Mouse (Mus musculus) midbrain, embryonic 11.5 days (tissue): ENCODE data around the gene Hoxa6. TPM values are rescaled to one million over a fixed set of nuclear protein-coding genes. Genes with fewer than 3 reads are reported as not detected.
A peak's percentile ranks its signal among the peaks of the same experiment; 100 is the strongest.

Experiments used
- ATAC-seq: fragments of 200-750 bp; cut with Nextera tagmentation; 2 replicates; pipeline ENCODE4 v1.8.0; 2017; ENCODE audit warnings: moderate TSS enrichment, moderate library complexity; ENCODE audit not compliant: low FRiP score
- DNase-seq: peaks from one replicate; pipeline ENCODE4 v3.0.0; 2015; ENCODE audit warnings: low spot score; ENCODE audit errors: missing footprints
- H3K27ac ChIP-seq: fragments of 300-500 bp; sonication (generic); 2 replicates; pipeline ENCODE4 v1.5.1; 2014; ENCODE audit warnings: low read depth, low read length
- H3K27me3 ChIP-seq: fragments of 300-500 bp; sonication (generic); 2 replicates; pipeline ENCODE4 v1.6.1; 2014; ENCODE audit warnings: mild to moderate bottlenecking, low read length, moderate library complexity, mixed read lengths; ENCODE audit not compliant: control insufficient read depth, insufficient read depth
- H3K36me3 ChIP-seq: fragments of 300-500 bp; sonication (generic); 2 replicates; pipeline ENCODE4 v1.6.1; 2014; ENCODE audit warnings: mild to moderate bottlenecking, low read length, moderate library complexity, mixed read lengths; ENCODE audit not compliant: control insufficient read depth, insufficient read depth
- H3K4me1 ChIP-seq: fragments of 300-500 bp; sonication (generic); 2 replicates; pipeline ENCODE4 v1.6.1; 2014; ENCODE audit warnings: low read length; ENCODE audit not compliant: control insufficient read depth, insufficient read depth
- H3K4me2 ChIP-seq: fragments of 300-500 bp; sonication (generic); 2 replicates; pipeline ENCODE4 v1.6.1; 2014; ENCODE audit warnings: mild to moderate bottlenecking, moderate library complexity
- H3K4me3 ChIP-seq: fragments of 300-500 bp; sonication (generic); 2 replicates; pipeline ENCODE4 v1.5.1; 2014; ENCODE audit warnings: low read depth, low read length
- H3K9ac ChIP-seq: fragments of 300-500 bp; sonication (generic); 2 replicates; pipeline ENCODE4 v1.6.1; 2014; ENCODE audit warnings: low read length
- H3K9me3 ChIP-seq: fragments of 300-500 bp; sonication (generic); 2 replicates; pipeline ENCODE4 v1.6.1; 2016; ENCODE audit warnings: low read length; ENCODE audit not compliant: control insufficient read depth
- WGBS: fragments of 180-500 bp; shearing (Covaris S2); extraction: QIAGEN DNeasy Blood & Tissue Kit; methylation state at CpG from one replicate; pipeline ENCODE4 v1.1.7; 2014; 5-methylcytosine and 5-hydroxymethylcytosine counted together
- polyA plus RNA-seq: library from polyadenylated mRNA; unstranded; fragments of >200 nt; fragmentation: Nextera tagmentation; extraction: Ambion mirVana; gene quantifications from 2 replicates; pipeline ENCODE4 v1.2.1, GENCODE M21; 2014

Hoxa6 gene
- polyA plus RNA-seq, 1 experiment from 2014 or later: not detected

DNA sequence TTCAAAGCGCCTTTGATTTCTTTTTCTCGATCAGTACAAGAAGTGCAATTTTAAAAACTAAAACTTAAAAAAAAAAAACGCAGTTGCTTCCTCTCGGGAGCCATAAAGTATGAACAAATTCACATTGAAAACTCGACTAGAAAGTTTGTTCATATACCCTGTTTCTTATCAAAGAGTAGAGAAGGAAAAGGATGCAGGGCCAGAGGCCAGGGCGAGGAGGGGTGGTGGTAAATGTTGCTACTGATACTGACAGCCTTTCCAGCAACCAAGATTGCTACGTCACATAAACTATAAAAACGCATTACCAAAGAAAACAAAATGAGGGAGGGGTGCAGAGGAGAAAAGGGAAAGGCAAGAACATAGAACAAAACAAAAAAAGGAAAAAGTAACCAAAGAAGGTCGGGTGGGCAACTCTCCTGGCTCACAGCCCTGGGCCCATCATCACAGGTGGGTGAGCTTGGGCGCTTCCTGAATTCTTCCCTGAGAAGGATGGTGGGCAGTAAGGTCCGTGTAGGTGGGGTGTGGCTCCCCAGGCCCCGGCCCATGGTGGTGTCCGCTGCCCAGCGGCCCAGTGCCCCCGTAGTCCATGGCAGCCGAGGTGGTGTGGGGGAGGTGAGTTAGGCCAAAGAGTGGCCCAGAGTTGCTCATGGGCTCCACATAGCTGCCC, 38.9 kb downstream of the Hoxa6 start:
- Histone ChIP-seq H3K27me3 (peaks cover 97% of the 10 kb centered on the region), H3K27ac (no peak overlapping the region), H3K4me1 (peaks cover 3% of the 10 kb centered on the region; the same call in 1 of the 2 replicates), H3K36me3 (no peaks in the 10 kb centered on the region), H3K4me3 (no peak overlapping the region), H3K9ac (no peak overlapping the region), H3K9me3 (no peaks in the 10 kb centered on the region), H3K4me2 (no peak overlapping the region)
- DNase-seq (no peak), ATAC-seq (no peak)
- WGBS: 4% methylated on average over 16 of the region's 16 CpGs

DNA sequence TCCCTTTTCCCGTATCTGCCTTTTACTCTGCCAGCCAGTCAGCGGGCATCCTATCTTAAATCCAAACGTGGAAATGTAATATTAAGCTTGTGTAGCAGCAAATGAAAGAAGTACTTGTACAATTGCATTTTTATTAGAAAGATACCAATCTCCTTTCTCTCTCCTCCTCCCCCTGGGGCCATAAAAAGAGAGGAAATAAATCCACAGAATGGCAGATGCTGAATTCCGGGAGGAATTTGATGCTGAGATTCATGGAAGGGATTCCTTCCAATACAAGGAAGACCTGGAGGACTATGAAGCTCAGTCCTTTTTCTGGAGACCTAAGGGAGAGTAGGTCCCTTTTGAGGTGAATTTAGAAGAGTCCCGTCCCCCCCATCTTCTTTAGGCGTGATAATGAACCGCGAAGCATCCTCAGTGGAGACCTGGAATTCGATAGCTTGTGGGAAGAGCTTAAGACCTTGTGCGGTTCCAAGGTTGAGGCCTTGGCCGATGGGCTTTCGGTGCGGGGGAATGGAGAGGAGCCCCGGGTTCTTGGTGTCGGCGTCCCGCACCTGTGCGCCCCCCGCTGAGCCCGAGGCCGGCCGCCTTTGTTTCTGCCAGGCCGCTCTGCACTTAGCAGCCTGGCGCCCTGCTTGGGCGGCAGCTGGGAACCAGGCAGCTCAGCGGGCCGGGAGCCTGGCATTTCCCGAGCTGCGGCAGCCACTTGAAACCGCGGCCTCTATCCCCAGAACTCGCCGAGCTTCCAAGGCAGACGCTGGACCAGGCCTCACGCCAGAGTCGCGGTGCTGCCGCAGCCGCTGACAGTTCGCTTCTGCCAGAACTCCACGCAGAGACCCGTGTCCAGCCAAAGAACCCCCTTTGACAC, 40.1 kb downstream of the Hoxa6 start:
- no peak overlapping the region for H3K4me3 ChIP-seq
- peaks cover 3% of the 10 kb centered on the region; the same call in 1 of the 2 replicates for H3K4me1 ChIP-seq
- H3K36me3 ChIP-seq: no peaks in the 10 kb centered on the region
- no peaks in the 10 kb centered on the region for H3K9me3 ChIP-seq
- H3K27me3 ChIP-seq: peaks cover 99% of the 10 kb centered on the region
- no peak for DNase-seq
- no peak overlapping the region for H3K4me2 ChIP-seq
- no peak for ATAC-seq
- no peak overlapping the region for H3K27ac ChIP-seq
- WGBS: under 1% methylated on average over 42 of the region's 42 CpGs
- H3K9ac ChIP-seq: no peak overlapping the region

DNA sequence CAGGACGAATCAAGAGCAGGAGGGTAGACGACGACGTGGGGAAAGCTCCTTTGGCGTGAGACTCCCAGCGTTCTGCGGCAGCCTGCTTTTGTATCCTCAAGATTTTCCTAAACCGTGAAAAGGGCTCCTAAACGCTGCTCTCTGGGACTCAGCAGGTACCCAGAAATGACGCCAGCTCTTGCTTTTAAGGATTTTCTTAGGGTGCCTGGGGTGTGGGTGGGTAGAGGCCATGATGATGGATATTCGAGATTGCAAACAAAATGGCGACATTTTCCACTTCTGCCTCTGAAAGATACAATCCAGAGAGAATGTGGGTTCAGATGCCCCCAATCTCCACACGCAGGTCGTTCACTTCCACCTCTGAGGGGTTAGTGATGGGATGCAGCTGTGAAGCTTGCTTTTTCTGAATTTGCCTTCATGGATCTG, 40.8 kb downstream of the Hoxa6 start:
- no peak for DNase-seq
- no peak for ATAC-seq
- peaks cover 99% of the 10 kb centered on the region for H3K27me3 ChIP-seq

DNA sequence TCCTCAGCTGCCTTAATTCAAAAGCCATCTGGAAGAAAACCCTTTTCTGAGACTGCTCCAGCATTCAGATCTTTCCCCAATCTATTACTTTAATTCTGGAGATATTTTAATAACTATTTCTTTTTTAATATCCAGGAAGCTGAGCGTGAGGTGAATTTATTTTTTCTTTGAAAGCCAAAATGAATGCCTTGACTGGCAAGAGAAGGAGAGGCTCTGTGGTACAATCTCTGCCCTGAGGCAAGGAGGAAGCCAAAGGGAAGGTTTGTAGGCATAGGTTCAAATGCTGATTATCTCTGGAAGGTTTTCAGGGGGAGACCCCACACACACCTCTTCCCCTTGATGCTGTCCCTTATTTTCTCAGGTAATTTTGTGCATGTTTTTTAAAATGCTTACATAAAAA, 41.3 kb downstream of the Hoxa6 start:
- ATAC-seq (no peak), DNase-seq (no peak)
- Histone ChIP-seq H3K27me3 (peaks cover 97% of the 10 kb centered on the region), H3K4me2 (no peak overlapping the region), H3K27ac (no peak overlapping the region), H3K9me3 (no peaks in the 10 kb centered on the region), H3K9ac (no peak overlapping the region), H3K4me3 (no peak overlapping the region), H3K36me3 (no peaks in the 10 kb centered on the region), H3K4me1 (no peaks in the 10 kb centered on the region)
- 8% methylated on average over 1 of the region's 1 CpGs for WGBS

More for the DNA sequence above, 40.8 kb downstream of the Hoxa6 start:
- peaks cover 3% of the 10 kb centered on the region; the same call in 1 of the 2 replicates for H3K4me1 ChIP-seq
- no peak overlapping the region for H3K4me2 ChIP-seq
- no peak overlapping the region for H3K9ac ChIP-seq
- H3K36me3 ChIP-seq: no peaks in the 10 kb centered on the region
- H3K9me3 ChIP-seq: no peaks in the 10 kb centered on the region
- H3K27ac ChIP-seq: no peak overlapping the region
- H3K4me3 ChIP-seq: no peak overlapping the region
- WGBS: 1% methylated on average over 14 of the region's 14 CpGs

DNA sequence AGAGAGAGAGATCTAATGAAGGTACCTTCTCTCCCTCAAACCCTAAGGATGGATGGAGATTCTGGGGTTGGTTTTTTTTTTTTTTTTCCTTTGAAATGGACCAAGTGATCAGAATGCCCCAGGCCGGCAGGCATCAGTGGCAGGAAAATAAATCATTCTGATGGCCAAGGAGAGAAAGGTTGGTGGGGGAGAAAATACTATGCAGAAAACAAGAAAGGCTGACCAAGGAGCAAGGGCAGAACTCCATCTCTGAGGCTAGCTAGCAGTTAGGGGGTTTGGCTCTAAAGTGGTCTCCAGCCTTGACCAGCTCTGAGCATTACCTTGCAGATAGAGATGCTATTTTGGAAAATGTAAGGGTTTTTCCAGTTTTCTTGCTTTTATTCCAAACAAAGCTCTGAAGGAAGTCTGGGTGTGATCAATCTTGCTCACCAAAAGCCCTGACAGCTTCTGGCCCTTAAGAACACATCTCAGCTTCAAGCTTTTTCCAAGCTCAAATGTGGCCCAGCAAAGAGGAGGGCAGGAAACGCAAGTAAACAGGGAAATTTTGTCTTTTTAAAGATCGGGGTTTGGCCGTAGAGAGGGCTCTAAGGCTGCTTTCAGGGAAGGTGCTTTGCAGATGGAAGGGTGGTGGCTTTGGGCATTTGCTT, 42.0 kb downstream of the Hoxa6 start:
- DNase-seq: no peak
- H3K9ac ChIP-seq: no peak overlapping the region
- H3K4me3 ChIP-seq: no peak overlapping the region
- H3K27ac ChIP-seq: no peak overlapping the region
- H3K4me2 ChIP-seq: no peak overlapping the region
- no peaks in the 10 kb centered on the region for H3K36me3 ChIP-seq
- no peaks in the 10 kb centered on the region for H3K9me3 ChIP-seq
- WGBS: 4% methylated on average over 4 of the region's 4 CpGs
- no peak for ATAC-seq
- H3K4me1 ChIP-seq: no peaks in the 10 kb centered on the region
- peaks cover 97% of the 10 kb centered on the region for H3K27me3 ChIP-seq

DNA sequence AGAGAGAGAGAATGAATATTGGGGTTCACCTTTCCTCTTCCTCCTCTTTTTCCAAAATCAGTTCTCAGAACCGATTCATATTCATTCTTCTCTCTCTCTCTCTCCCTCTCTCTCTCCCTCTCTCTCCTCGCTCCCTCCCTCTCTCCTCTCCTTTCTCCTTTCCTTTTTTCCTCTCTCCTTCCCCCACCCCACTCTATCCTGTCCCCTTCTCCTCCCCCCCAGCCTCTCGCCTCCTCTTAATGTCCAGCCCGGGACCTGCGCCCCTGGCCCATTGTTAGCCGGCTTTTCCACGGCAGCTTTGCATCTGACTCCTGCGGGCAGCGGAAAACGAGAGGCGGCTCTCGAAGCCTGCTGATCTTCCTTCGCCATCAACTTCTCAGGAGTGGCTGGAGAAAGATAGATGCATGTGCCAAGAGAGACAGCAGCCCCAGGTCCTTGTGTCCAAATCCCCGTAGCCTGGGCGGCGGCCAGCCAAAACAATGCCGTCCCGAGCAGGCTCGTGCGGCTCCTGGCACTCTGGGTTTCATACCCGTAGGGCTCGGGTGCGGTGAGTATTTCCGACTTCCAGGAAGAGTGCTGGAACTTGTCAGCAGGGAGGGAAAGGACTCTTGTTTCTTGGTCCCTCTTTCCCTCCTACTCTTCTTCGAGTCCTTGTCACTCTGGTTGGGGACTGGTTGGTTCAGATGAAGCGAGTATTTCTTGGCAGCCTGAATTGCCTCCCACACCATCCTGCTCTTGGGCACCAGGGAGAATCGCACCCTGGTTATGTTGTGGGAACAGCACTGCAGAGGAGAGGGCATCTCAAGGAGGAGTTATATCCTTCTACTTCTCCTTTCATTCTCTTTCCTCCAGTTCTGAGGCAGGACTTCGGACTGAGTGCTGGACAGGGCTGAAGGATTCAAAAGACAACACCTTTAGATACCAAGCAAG, 42.8 kb downstream of the Hoxa6 start:
- Histone ChIP-seq H3K9ac (no peak overlapping the region), H3K4me3 (no peak overlapping the region), H3K27me3 (peaks cover 96% of the 10 kb centered on the region), H3K36me3 (no peaks in the 10 kb centered on the region), H3K9me3 (no peaks in the 10 kb centered on the region), H3K4me1 (no peaks in the 10 kb centered on the region), H3K27ac (no peak overlapping the region), H3K4me2 (no peak overlapping the region)
- ATAC-seq (no peak), DNase-seq (peak; percentile 96)
- WGBS: under 1% methylated on average over 28 of the region's 28 CpGs

DNA sequence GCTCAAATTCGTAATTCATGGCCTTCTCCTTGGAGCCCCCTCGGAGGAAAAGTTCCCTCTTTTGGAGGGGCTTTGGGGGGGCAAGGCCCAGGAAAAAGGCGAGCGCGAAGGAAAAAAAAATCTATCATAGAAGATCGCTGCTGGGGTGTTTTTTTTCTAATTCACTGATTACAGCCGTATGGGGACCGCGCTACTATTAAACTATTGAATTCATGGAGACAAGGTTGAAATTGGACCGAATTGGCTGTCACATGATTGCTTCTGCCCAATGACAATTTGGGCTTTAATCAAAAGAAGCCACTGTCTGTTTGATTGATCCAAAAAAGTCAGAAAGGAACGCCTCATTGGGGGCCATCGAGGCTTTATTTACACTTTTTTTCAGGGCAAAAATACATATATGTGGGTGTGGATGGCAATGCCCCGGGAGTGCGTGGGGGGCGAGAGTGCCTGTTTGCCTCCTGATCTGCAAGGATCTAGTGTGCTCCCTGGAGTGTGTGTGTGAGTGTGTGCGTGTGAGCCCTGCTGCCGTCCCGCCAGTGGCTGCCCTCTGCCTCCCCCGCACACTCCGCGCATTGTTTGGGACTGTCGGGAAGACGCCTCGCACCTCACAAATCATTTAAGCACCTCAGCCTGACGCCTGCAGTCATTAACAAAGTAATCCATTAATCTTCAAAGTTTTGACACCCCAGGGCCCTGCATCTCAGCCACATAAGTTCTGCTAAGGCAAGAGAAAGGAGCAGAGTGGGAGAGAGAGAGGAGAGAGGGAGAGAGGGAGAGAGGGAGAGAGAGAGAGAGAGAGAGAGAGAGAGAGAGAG, 43.7 kb downstream of the Hoxa6 start, which contains the start of gene Hoxa2:
Gene Hoxa2, minus strand, starts transcription at position 206 of the 815 bp plus-strand sequence.
- Histone ChIP-seq H3K9ac (no peak within 1 kb of the TSS), H3K9me3 (no peaks in the 10 kb centered on the region), H3K4me1 (no peaks in the 10 kb centered on the region), H3K4me2 (no peak within 1 kb of the TSS), H3K27me3 (peaks cover 96% of the 10 kb centered on the region), H3K27ac (no peak within 1 kb of the TSS), H3K36me3 (no peaks in the 10 kb centered on the region), H3K4me3 (no peak within 1 kb of the TSS)
- DNase-seq (peak; percentile 94), ATAC-seq (no peak)
- WGBS: under 1% methylated on average over 25 of the region's 25 CpGs
